Mouse (Mus musculus): ENCODE measurements around the gene Il17rb. TPM values are rescaled to one million over a fixed set of nuclear protein-coding genes. Genes with fewer than 3 reads are reported as not detected.

Gene Il17rb
- 3.7 TPM for polyA plus RNA-seq (2014; fragmentation: Illumina TruSeq; extraction: RNeasy Lipid Tissue Mini Kit (QIAGEN cat#74804); ENCODE audit: low read depth, low replicate concordance)

GRCm38 (mm10) chr14:30008733-30009575 lies at the start of gene Il17rb, which contains the start of gene Chdh:
Gene Il17rb (minus strand): TSS chr14:30008896.
Gene Chdh (plus strand): TSS chr14:30009023.

GRCm38 (mm10) chr14:29978254-29979204 lies 30.2 kb downstream of the Il17rb start, which contains the start of gene Actr8:
Gene Actr8 (plus strand): TSS chr14:29978337.

GRCm38 (mm10) chr14:29968075-29968821 lies 40.4 kb downstream of the Il17rb start, which contains the start of gene Selenok:
Gene Selenok (plus strand): TSS chr14:29968308.

Other genes starting within 250 kb of the Il17rb start
- 113 TPM for gene Selenok, start 40.6 kb downstream of the Il17rb start, polyA plus RNA-seq (2014; fragmentation: Illumina TruSeq; extraction: RNeasy Lipid Tissue Mini Kit (QIAGEN cat#74804); ENCODE audit: low read depth, low replicate concordance)
- 17.1 TPM for gene Actr8, start 30.6 kb downstream of the Il17rb start, polyA plus RNA-seq (2014; fragmentation: Illumina TruSeq; extraction: RNeasy Lipid Tissue Mini Kit (QIAGEN cat#74804); ENCODE audit: low read depth, low replicate concordance)
- 40.9 TPM for gene Chdh, start 127 bp upstream of the Il17rb start, polyA plus RNA-seq (2014; fragmentation: Illumina TruSeq; extraction: RNeasy Lipid Tissue Mini Kit (QIAGEN cat#74804); ENCODE audit: low read depth, low replicate concordance)